Mouse (Mus musculus) small intestine, adult 2 months (tissue): ENCODE data around the gene Grem1.

Experiments
- CTCF ChIP-seq: fragments of 200-500 bp; IDR thresholded peaks from 2 replicates; pipeline ENCODE4 v1.5.1; 2012; ENCODE audit warnings: low read depth, mild to moderate bottlenecking, control low read depth, inconsistent platforms, low read length, moderate library complexity, mixed read lengths; ENCODE audit not compliant: insufficient replicate concordance, insufficient read length; ENCODE audit errors: extremely low read depth
- POLR2A ChIP-seq: fragments of 200-500 bp; IDR thresholded peaks from 2 replicates; pipeline ENCODE4 v1.6.1; 2012; ENCODE audit warnings: low read depth, mild to moderate bottlenecking, control low read depth, inconsistent platforms, low read length, moderate library complexity

DNA sequence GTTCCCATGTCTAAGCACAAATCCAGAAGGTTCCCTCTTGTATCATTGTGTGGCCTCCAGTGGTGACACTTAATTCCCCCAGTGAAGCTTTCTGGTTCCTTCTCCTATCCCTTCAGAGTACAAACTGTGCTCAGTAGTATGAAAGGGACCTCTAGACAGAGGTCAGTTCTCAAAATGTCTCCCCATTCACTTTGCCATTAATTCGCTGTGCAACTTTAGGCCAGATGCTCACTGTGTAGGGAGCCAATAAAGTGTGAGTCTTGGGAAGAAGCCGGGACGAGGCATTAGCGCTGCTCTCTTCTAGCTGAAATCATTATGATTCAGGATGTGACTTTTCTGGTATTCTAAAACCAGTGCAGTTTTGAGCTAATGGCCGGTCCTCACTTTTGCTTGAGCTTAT is 61.8 kb downstream of the Grem1 start:
- TF ChIP-seq POLR2A (no peak), CTCF (no peak)
